Mouse (Mus musculus): ENCODE measurements around the gene Tspan4.

Gene Tspan4

GRCm38 (mm10) chr7:141477578-141478269 lies 2.7 kb downstream of the Tspan4 start:
- peak; percentile 21 for DNase-seq (ENCODE audit: low spot score)

- DNase-seq (ENCODE audit: low spot score), result peak; percentile 36
Observed at GRCm38 (mm10) chr7:141478270-141478748, 3.3 kb downstream of the Tspan4 start.

- peak; percentile 53 for DNase-seq (ENCODE audit: low spot score)
Observed at GRCm38 (mm10) chr7:141480842-141481497, 5.9 kb downstream of the Tspan4 start.

- DNase-seq (ENCODE audit: low spot score), result peak; percentile 55
Observed at GRCm38 (mm10) chr7:141481498-141482401, 6.7 kb downstream of the Tspan4 start.

GRCm38 (mm10) chr7:141482531-141483024 lies 7.5 kb downstream of the Tspan4 start:
- DNase-seq (ENCODE audit: low spot score), result no peak

- no peak for DNase-seq (ENCODE audit: low spot score)
Observed at GRCm38 (mm10) chr7:141483114-141483653, 8.1 kb downstream of the Tspan4 start.

- DNase-seq (ENCODE audit: low spot score), result no peak
Observed at GRCm38 (mm10) chr7:141484186-141485120, 9.4 kb downstream of the Tspan4 start.

GRCm38 (mm10) chr7:141485186-141485585 lies 10.1 kb downstream of the Tspan4 start:
- DNase-seq (ENCODE audit: low spot score), result no peak

- DNase-seq (ENCODE audit: low spot score), result no peak
Observed at GRCm38 (mm10) chr7:141485606-141486005, 10.6 kb downstream of the Tspan4 start.

- no peak for DNase-seq (ENCODE audit: low spot score)
Observed at GRCm38 (mm10) chr7:141486239-141486638, 11.2 kb downstream of the Tspan4 start.

GRCm38 (mm10) chr7:141487141-141487540 lies 12.1 kb downstream of the Tspan4 start:
- DNase-seq (ENCODE audit: low spot score), result no peak

GRCm38 (mm10) chr7:141491151-141491550 lies 16.1 kb downstream of the Tspan4 start:
- no peak for DNase-seq (ENCODE audit: low spot score)

GRCm38 (mm10) chr7:141492738-141493137 lies 17.7 kb downstream of the Tspan4 start:
- DNase-seq (ENCODE audit: low spot score), result no peak

GRCm38 (mm10) chr7:141493729-141494128 lies 18.7 kb downstream of the Tspan4 start:
- no peak for DNase-seq (ENCODE audit: low spot score)

- no peak for DNase-seq (ENCODE audit: low spot score)
Observed at GRCm38 (mm10) chr7:141495379-141495778, 20.3 kb downstream of the Tspan4 start.

GRCm38 (mm10) chr7:141495940-141496339 lies 20.9 kb downstream of the Tspan4 start:
- no peak for DNase-seq (ENCODE audit: low spot score)

- no peak for DNase-seq (ENCODE audit: low spot score)
Observed at GRCm38 (mm10) chr7:141497600-141497999, 22.6 kb downstream of the Tspan4 start.

GRCm38 (mm10) chr7:141501820-141502555 lies 26.9 kb downstream of the Tspan4 start:
- no peak for DNase-seq (ENCODE audit: low spot score)

- DNase-seq (ENCODE audit: low spot score), result no peak
Observed at GRCm38 (mm10) chr7:141502556-141502905, 27.5 kb downstream of the Tspan4 start.

GRCm38 (mm10) chr7:141506278-141506677 lies 31.2 kb downstream of the Tspan4 start:
- DNase-seq (ENCODE audit: low spot score), result no peak
